Comparison of ENCODE assay signal across 16 mouse cellular contexts in genomic region chr10:58560521-58560920, GRCm38 (mm10).
A peak's percentile ranks its signal among the peaks of the same experiment; 100 is the strongest.
DNase-seq lines count a peak whose midpoint lies in the region; ATAC-seq lines count a peak whose summit lies in the region.
"Had no signal": no experiment of that assay in that cellular context is flagged by ENCODE, and none has a peak within 500 bp of the region (broad histone marks: within the 10 kb centered on the region; RNA-seq: fewer than 3 reads in every experiment).

No protein-coding gene starts in this region.

- H3K9me3 ChIP-seq in kidney, embryonic 14.5 days (ENCODE audit: control insufficient read depth, low read length) = no peaks in the 10 kb centered on the region
- H3K9me3 ChIP-seq in kidney, embryonic 15.5 days (replicated peaks) = no peaks in the 10 kb centered on the region
- H3K9me3 ChIP-seq in hindbrain, embryonic 11.5 days (ENCODE audit: control insufficient read depth, low read length) = no peaks in the 10 kb centered on the region
- H3K9me3 ChIP-seq: embryonic facial prominence, embryonic 10.5 days; forebrain, embryonic 13.5 days; heart, embryonic 12.5 days; hindbrain, embryonic 10.5 days had no signal

- H3K9ac ChIP-seq in kidney, embryonic 14.5 days (ENCODE audit: low read depth, low read length) = no peak overlapping the region
- H3K9ac ChIP-seq in kidney, embryonic 15.5 days = no peak overlapping the region
- H3K9ac ChIP-seq in hindbrain, embryonic 11.5 days (ENCODE audit: low read depth, low read length) = no peak overlapping the region
- H3K9ac ChIP-seq: forebrain, embryonic 13.5 days; forebrain, postnatal 0 days; heart, embryonic 12.5 days had no signal

- no peak overlapping the region for H3K4me2 ChIP-seq in kidney, embryonic 14.5 days (replicated peaks; ENCODE audit: low read depth, low read length)
- H3K4me2 ChIP-seq in kidney, embryonic 15.5 days = no peak overlapping the region
- H3K4me2 ChIP-seq in hindbrain, embryonic 11.5 days (replicated peaks; ENCODE audit: low read depth, low read length) = no peak overlapping the region
- H3K4me2 ChIP-seq: forebrain, embryonic 13.5 days; heart, embryonic 12.5 days had no signal

- WGBS in kidney, embryonic 14.5 days = 74% methylated on average over 6 of the region's 6 CpGs
- 78% methylated on average over 6 of the region's 6 CpGs for WGBS in kidney, embryonic 15.5 days
- 89% methylated on average over 6 of the region's 6 CpGs for WGBS in hindbrain, embryonic 11.5 days

- no peaks in the 10 kb centered on the region; the same call in 1 of the 2 replicates for H3K36me3 ChIP-seq in kidney, embryonic 14.5 days (ENCODE audit: control insufficient read depth, insufficient read depth, low read length)
- H3K36me3 ChIP-seq in kidney, embryonic 15.5 days = no peaks in the 10 kb centered on the region
- no peaks in the 10 kb centered on the region for H3K36me3 ChIP-seq in hindbrain, embryonic 11.5 days (ENCODE audit: control insufficient read depth, insufficient read depth, low read length)
- H3K36me3 ChIP-seq: embryonic facial prominence, embryonic 10.5 days; heart, embryonic 12.5 days; hindbrain, embryonic 10.5 days had no signal

- H3K4me1 ChIP-seq in kidney, embryonic 14.5 days (ENCODE audit: control insufficient read depth, insufficient read depth, low read length) = no peaks in the 10 kb centered on the region
- 0 out of 2 replicates have a peak, but pooled peaks cover 3% of the 10 kb centered on the region for H3K4me1 ChIP-seq in kidney, embryonic 15.5 days
- H3K4me1 ChIP-seq in hindbrain, embryonic 11.5 days (replicated peaks; ENCODE audit: control insufficient read depth, insufficient read depth, low read length) = no peaks in the 10 kb centered on the region
- H3K4me1 ChIP-seq: embryonic facial prominence, embryonic 10.5 days; forebrain, embryonic 13.5 days; heart, embryonic 12.5 days; hindbrain, embryonic 10.5 days had no signal

- H3K27me3 ChIP-seq in kidney, embryonic 14.5 days (ENCODE audit: control insufficient read depth, insufficient read depth, low read length) = no peaks in the 10 kb centered on the region
- H3K27me3 ChIP-seq in kidney, embryonic 15.5 days = no peaks in the 10 kb centered on the region
- no peaks in the 10 kb centered on the region for H3K27me3 ChIP-seq in hindbrain, embryonic 11.5 days (ENCODE audit: control insufficient read depth, insufficient read depth, low read length)
- H3K27me3 ChIP-seq: CH12.LX; forebrain, embryonic 13.5 days; heart, embryonic 12.5 days had no signal

- peak; percentile 8 for DNase-seq in kidney, adult 11 months
- DNase-seq in kidney, postnatal 14 days = peak; percentile 32
- no peak for DNase-seq in hindbrain, embryonic 11.5 days (ENCODE audit: low spot score)
- no peak for DNase-seq in layer of hippocampus, adult 9-11 months
- no peak for DNase-seq in embryo, embryonic 10.5 days (ENCODE audit: low spot score)
- DNase-seq: adrenal gland, adult 2 months; adrenal gland, postnatal 25 days; gastrocnemius, postnatal 14 days had no signal

- ATAC-seq in kidney, embryonic 14.5 days (ENCODE audit: low FRiP score, low TSS enrichment) = no peak
- ATAC-seq in kidney, embryonic 15.5 days (replicated peaks; ENCODE audit: low FRiP score) = peak; percentile 60; the same call in 1 of the 2 replicates
- no peak for ATAC-seq in hindbrain, embryonic 11.5 days (ENCODE audit: low FRiP score)

- no peak overlapping the region for H3K27ac ChIP-seq in kidney, embryonic 14.5 days (ENCODE audit: low read depth, low read length)
- H3K27ac ChIP-seq in kidney, embryonic 15.5 days = no peak overlapping the region
- no peak overlapping the region for H3K27ac ChIP-seq in hindbrain, embryonic 11.5 days (ENCODE audit: low read depth, low read length)
- H3K27ac ChIP-seq: embryonic facial prominence, embryonic 10.5 days; forebrain, embryonic 13.5 days; hindbrain, embryonic 10.5 days had no signal

- H3K4me3 ChIP-seq in kidney, embryonic 14.5 days (ENCODE audit: low read length) = no peak overlapping the region
- no peak overlapping the region for H3K4me3 ChIP-seq in kidney, embryonic 15.5 days (replicated peaks)
- no peak overlapping the region for H3K4me3 ChIP-seq in hindbrain, embryonic 11.5 days (ENCODE audit: low read depth, low read length)
- H3K4me3 ChIP-seq: embryonic facial prominence, embryonic 10.5 days; forebrain, embryonic 13.5 days; heart, embryonic 12.5 days; hindbrain, embryonic 10.5 days had no signal

Comparison
In these comparisons a context has a peak if more than half of its experiments do, and no peak if none do; other contexts are left out.
1. DNase-seq: peak in kidney, adult 11 months (single experiment) and kidney, postnatal 14 days (single experiment); none in hindbrain, embryonic 11.5 days (single experiment), layer of hippocampus, adult 9-11 months (single experiment) and embryo, embryonic 10.5 days (single experiment).